Mouse (Mus musculus): Measurements from ENCODE around the gene Chpt1. TPM values are rescaled to one million over a fixed set of nuclear protein-coding genes. Genes with fewer than 3 reads are reported as not detected.
"Not testable (repeated sequence)": the region's sequence is repeated elsewhere in the genome, so short reads cannot be mapped to it uniquely, and the experiment has no call there.

Chpt1 gene
- polyA plus RNA-seq, 1 experiment from 2014 or later: 32.8 TPM

DNA sequence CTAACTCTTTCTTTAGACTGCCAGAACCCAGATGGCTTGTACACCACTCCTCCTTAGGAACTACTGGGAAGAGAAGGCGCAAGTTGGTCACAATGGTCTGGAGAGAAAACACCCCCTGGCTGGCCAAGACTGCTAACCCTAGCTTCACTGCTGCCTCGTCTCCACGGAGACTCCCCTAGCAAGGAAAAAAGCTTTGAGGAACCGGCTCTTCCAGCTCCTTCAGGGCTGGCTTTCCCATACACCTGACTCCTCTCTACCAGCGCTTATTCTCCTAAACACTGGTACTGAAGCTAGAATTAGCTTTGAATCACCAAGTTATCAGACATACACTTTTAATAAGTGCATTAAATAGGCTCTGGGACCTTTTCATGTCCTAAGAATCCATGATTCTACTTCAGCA, 3.9 kb downstream of the Chpt1 start:
- H3K4me2 ChIP-seq (replicated peaks; ENCODE audit: low read depth, low read length): no peak overlapping the region

DNA sequence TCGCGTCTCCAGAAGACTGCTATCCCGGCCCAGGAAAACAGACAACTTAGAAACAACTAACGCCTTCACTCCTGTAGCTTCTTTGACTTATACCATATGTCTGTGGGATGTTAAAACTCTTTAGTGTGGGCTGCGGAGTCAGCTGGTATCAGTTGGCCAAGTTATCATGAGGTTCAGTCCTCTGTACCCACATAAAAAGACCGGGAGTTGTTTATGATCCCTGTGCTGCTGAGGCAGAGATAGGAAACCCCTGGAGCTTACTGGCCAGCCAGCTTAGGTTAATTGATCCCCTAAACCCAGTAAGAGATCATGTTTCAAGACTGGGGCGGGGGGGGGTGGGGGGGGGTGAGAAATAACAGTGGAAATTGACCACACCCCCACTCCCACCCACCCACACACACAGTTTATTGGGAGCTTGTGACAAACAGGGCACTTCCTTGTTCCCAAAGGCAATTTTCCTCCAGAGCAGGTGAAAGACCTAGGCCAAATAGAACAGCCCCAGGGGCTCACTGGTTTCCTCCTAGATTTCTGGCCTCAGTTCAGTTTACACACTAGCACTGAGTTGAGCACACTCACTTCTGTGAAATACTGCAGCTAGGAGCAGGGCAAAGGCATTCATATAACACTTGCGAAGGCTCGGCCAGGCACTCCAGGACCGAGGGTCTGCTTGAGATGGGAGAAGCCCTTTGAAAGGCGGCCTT, 6.9 kb downstream of the Chpt1 start:
- no peaks in the 10 kb centered on the region for H3K9me3 ChIP-seq (ENCODE audit: low read length)
- no peaks in the 10 kb centered on the region for H3K36me3 ChIP-seq (ENCODE audit: insufficient read depth, low read length)
- H3K4me1 ChIP-seq (ENCODE audit: insufficient read depth, low read length): peaks cover 47% of the 10 kb centered on the region
- H3K9ac ChIP-seq (replicated peaks; ENCODE audit: low read length): no peak overlapping the region
- H3K4me3 ChIP-seq (ENCODE audit: low read length): no peak overlapping the region
- H3K4me2 ChIP-seq (replicated peaks; ENCODE audit: low read depth, low read length): peak overlapping the region; percentile 26; the same call in 1 of the 2 replicates
- WGBS: 22% methylated on average over 11 of the region's 11 CpGs
- no peaks in the 10 kb centered on the region for H3K27me3 ChIP-seq (ENCODE audit: insufficient read depth, low read length)
- peak overlapping the region; percentile 67 for H3K27ac ChIP-seq (ENCODE audit: low read length)
- peak; percentile 19; the same call in 1 of the 2 replicates for ATAC-seq (ENCODE audit: low FRiP score, low TSS enrichment)

More for the DNA sequence above, 3.9 kb downstream of the Chpt1 start:
- no peak overlapping the region for H3K4me3 ChIP-seq (ENCODE audit: low read length)
- H3K27ac ChIP-seq (ENCODE audit: low read length): no peak overlapping the region
- WGBS: 64% methylated on average over 5 of the region's 5 CpGs
- no peaks in the 10 kb centered on the region for H3K36me3 ChIP-seq (ENCODE audit: insufficient read depth, low read length)
- H3K9ac ChIP-seq (replicated peaks; ENCODE audit: low read length): no peak overlapping the region
- no peaks in the 10 kb centered on the region for H3K9me3 ChIP-seq (ENCODE audit: low read length)
- ATAC-seq (ENCODE audit: low FRiP score, low TSS enrichment): no peak
- no peaks in the 10 kb centered on the region for H3K27me3 ChIP-seq (ENCODE audit: insufficient read depth, low read length)
- H3K4me1 ChIP-seq (ENCODE audit: insufficient read depth, low read length): peaks cover 61% of the 10 kb centered on the region

DNA sequence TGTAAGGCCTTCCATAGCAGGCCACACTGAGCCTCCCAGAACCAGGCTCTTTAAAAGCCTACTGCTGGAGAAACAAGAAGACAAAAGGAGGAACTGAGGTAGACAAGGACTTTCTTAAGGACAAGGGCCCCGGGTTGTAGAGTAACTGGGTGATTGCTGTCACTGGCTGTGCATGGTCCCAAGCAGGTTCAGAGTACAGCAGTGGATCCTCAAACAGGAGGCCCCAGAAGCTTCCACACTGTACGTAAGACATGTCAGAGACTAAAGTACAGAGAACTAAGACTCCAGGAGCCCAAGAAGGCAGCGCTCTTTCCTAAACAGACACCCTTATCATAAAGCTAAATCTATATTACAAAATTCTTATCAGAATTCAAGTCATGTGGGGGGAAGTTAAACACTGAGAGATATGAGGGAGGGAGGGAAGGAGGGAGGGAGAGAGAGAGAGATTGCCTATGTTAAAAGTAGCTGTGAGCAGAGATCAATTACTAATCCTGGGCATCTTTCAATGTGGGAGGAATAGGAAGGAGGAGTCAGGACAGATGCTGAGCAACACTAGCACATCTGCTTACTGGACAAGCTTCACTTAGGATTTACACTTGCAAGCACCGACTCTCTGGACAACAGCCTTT, 8.8 kb downstream of the Chpt1 start:
- H3K4me1 ChIP-seq (ENCODE audit: insufficient read depth, low read length): peaks cover 28% of the 10 kb centered on the region

DNA sequence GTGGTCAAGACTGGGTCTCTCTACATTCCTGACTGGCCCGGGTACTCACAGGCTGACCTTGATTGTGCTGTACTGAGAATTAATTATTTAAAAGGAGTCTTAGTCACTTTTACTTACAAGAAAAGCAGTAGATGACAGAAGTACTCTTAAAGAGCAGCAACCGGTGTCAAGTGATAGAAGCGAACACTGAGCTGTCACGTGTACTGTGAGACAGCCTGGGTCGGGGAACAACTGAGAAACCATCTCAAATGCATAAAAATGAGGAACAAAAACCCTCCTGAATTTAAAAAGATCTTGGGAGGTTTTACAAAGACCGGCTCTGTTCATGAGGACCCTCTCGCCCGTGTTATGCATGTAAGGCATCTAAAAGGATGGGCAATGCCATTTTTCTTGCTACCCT, 11.2 kb downstream of the Chpt1 start:
- Histone ChIP-seq H3K36me3 (ENCODE audit: insufficient read depth, low read length) (peaks cover 2% of the 10 kb centered on the region; the same call in 1 of the 2 replicates), H3K4me2 (replicated peaks; ENCODE audit: low read depth, low read length) (no peak overlapping the region), H3K27ac (ENCODE audit: low read length) (no peak overlapping the region), H3K4me3 (ENCODE audit: low read length) (no peak overlapping the region), H3K9me3 (ENCODE audit: low read length) (no peaks in the 10 kb centered on the region), H3K9ac (replicated peaks; ENCODE audit: low read length) (no peak overlapping the region), H3K27me3 (ENCODE audit: insufficient read depth, low read length) (no peaks in the 10 kb centered on the region), H3K4me1 (ENCODE audit: insufficient read depth, low read length) (peaks cover 24% of the 10 kb centered on the region)
- WGBS: 55% methylated on average over 8 of the region's 8 CpGs
- ATAC-seq (ENCODE audit: low FRiP score, low TSS enrichment): no peak

More for the DNA sequence above, 8.8 kb downstream of the Chpt1 start:
- ATAC-seq (ENCODE audit: low FRiP score, low TSS enrichment): no peak; the same call in 1 of the 2 replicates
- Histone ChIP-seq H3K27ac (ENCODE audit: low read length) (no peak overlapping the region), H3K9ac (replicated peaks; ENCODE audit: low read length) (no peak overlapping the region), H3K36me3 (ENCODE audit: insufficient read depth, low read length) (no peaks in the 10 kb centered on the region), H3K4me3 (ENCODE audit: low read length) (no peak overlapping the region), H3K4me2 (replicated peaks; ENCODE audit: low read depth, low read length) (no peak overlapping the region), H3K9me3 (ENCODE audit: low read length) (no peaks in the 10 kb centered on the region), H3K27me3 (ENCODE audit: insufficient read depth, low read length) (no peaks in the 10 kb centered on the region)
- WGBS: 70% methylated on average over 4 of the region's 4 CpGs

DNA sequence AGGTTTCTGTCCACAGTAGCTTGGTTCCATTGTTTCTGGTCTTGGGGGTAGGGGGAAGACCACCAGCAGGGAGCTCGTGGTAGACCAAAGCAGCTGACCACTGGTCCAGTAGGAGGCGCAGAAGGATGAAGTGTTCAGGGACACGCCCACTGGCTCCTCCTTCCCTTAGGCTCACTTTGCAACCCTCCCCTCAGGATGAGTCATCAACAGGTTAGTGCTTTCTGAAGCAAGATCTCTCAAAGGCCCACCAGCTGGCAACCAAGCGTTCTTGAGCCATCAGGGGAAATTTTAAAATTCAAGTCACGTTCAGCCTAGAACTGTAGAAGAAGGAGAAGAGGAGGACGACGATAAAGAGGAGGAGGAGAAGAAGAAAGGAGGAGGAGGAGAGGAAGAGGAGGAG, 12.2 kb downstream of the Chpt1 start:
- Histone ChIP-seq H3K4me1 (ENCODE audit: insufficient read depth, low read length) (peaks cover 16% of the 10 kb centered on the region), H3K4me3 (ENCODE audit: low read length) (no peak overlapping the region), H3K27ac (ENCODE audit: low read length) (no peak overlapping the region), H3K4me2 (replicated peaks; ENCODE audit: low read depth, low read length) (no peak overlapping the region), H3K9me3 (ENCODE audit: low read length) (no peaks in the 10 kb centered on the region), H3K27me3 (ENCODE audit: insufficient read depth, low read length) (no peaks in the 10 kb centered on the region), H3K9ac (replicated peaks; ENCODE audit: low read length) (no peak overlapping the region), H3K36me3 (ENCODE audit: insufficient read depth, low read length) (peaks cover 2% of the 10 kb centered on the region; the same call in 1 of the 2 replicates)
- no peak for ATAC-seq (ENCODE audit: low FRiP score, low TSS enrichment)
- WGBS: 68% methylated on average over 7 of the region's 7 CpGs

DNA sequence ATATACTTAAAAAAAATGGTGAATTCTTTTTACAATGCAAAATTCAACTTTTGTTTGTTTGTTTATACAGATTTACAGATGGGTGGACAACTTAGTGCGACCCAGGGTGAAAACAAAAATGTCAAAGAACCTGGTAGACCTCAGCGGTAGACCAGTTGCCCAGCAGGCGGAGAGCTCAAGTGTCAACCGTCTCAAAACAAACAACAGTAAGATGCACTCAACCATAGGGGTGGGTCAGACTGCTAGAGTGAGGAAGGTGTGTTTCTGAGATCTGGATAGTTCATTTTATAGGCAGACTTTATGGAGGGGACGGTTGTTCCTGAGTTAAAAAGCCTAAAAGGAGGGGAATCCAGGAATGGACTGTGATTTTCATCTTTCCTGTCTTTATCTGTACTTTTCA, 15.2 kb downstream of the Chpt1 start:
- peak; percentile 51; the same call in 1 of the 2 replicates for ATAC-seq (ENCODE audit: low FRiP score, low TSS enrichment)
- H3K9ac ChIP-seq (replicated peaks; ENCODE audit: low read length): no peak overlapping the region
- H3K4me3 ChIP-seq (ENCODE audit: low read length): no peak overlapping the region
- H3K27ac ChIP-seq (ENCODE audit: low read length): no peak overlapping the region
- WGBS: 64% methylated on average over 5 of the region's 5 CpGs
- H3K36me3 ChIP-seq (ENCODE audit: insufficient read depth, low read length): peaks cover 17% of the 10 kb centered on the region
- no peaks in the 10 kb centered on the region for H3K27me3 ChIP-seq (ENCODE audit: insufficient read depth, low read length)
- peaks cover 4% of the 10 kb centered on the region; the same call in 1 of the 2 replicates for H3K4me1 ChIP-seq (ENCODE audit: insufficient read depth, low read length)
- no peaks in the 10 kb centered on the region for H3K9me3 ChIP-seq (ENCODE audit: low read length)
- no peak overlapping the region for H3K4me2 ChIP-seq (replicated peaks; ENCODE audit: low read depth, low read length)

DNA sequence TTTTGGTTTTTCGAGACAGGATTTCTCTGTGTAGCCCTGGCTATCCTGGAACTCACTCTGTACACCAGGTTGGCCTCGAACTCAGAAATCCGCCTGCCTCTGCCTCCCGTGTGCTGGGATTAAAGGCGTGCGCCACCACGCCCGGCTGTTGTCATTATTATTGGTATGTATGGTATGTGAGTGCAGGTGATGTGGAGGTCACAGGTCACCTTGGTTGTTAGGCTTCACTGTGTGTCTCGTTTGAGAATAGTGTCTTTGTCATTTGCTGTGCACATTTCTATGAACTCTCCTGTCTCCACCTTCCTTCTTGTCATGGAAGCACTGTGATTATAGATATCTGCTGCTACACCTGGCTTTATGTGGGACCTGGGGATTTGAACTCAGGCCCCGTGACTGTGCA, 21.0 kb downstream of the Chpt1 start:
- H3K4me3 ChIP-seq (ENCODE audit: low read length); H3K4me1 ChIP-seq (ENCODE audit: insufficient read depth, low read length); H3K4me2 ChIP-seq (replicated peaks; ENCODE audit: low read depth, low read length); H3K27me3 ChIP-seq (ENCODE audit: insufficient read depth, low read length); ATAC-seq (ENCODE audit: low FRiP score, low TSS enrichment); H3K27ac ChIP-seq (ENCODE audit: low read length); H3K9me3 ChIP-seq (ENCODE audit: low read length); H3K9ac ChIP-seq (replicated peaks; ENCODE audit: low read length): not testable (repeated sequence)
- 91% methylated on average over 10 of the region's 10 CpGs for WGBS
- peaks cover 15% of the 10 kb centered on the region for H3K36me3 ChIP-seq (ENCODE audit: insufficient read depth, low read length)

DNA sequence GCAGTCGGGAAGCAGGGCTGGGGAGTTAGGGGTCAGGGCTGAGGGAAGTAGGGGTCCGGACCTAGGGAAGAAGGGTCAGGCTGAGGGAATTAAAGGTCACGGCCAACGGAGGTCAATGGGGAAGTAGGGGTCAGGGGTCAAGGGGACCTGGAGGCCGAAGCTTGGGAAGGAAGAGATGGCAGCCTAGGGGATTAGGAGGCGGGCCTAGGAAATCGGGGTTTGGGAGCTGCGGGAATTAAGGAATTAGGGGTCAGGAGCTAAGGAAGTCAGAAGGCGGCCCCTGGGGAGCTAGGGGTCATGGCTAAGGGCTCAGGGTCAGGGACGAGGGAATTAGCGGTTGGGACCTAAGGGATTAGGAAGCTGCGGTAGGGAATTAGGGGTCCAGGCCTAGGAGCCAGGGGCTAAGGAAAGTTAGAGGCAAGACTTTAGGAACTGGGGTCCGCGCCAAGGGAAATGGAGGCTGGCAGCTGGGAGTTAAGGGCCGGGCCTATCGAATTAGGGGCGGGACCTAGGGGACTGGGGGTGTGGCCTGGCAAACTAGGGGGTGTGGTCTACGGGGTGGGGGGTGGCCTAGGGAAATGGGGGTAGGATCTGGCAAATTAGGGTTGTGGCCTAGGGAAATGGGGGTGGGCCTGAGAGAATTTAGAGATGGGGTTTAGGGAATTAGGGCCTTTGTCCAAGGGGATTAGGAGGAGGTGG, 43.6 kb downstream of the Chpt1 start:
- Histone ChIP-seq H3K27me3 (ENCODE audit: insufficient read depth, low read length) (no peaks in the 10 kb centered on the region), H3K36me3 (ENCODE audit: insufficient read depth, low read length) (0 out of 2 replicates have a peak, but pooled peaks cover 2% of the 10 kb centered on the region), H3K4me2 (replicated peaks; ENCODE audit: low read depth, low read length) (no peak overlapping the region), H3K27ac (ENCODE audit: low read length) (no peak overlapping the region), H3K4me1 (ENCODE audit: insufficient read depth, low read length) (no peaks in the 10 kb centered on the region), H3K9me3 (ENCODE audit: low read length) (no peaks in the 10 kb centered on the region; the same call in 1 of the 2 replicates), H3K9ac (replicated peaks; ENCODE audit: low read length) (no peak overlapping the region), H3K4me3 (ENCODE audit: low read length) (no peak overlapping the region)
- no peak for ATAC-seq (ENCODE audit: low FRiP score, low TSS enrichment)
- WGBS: 81% methylated on average over 18 of the region's 18 CpGs

DNA sequence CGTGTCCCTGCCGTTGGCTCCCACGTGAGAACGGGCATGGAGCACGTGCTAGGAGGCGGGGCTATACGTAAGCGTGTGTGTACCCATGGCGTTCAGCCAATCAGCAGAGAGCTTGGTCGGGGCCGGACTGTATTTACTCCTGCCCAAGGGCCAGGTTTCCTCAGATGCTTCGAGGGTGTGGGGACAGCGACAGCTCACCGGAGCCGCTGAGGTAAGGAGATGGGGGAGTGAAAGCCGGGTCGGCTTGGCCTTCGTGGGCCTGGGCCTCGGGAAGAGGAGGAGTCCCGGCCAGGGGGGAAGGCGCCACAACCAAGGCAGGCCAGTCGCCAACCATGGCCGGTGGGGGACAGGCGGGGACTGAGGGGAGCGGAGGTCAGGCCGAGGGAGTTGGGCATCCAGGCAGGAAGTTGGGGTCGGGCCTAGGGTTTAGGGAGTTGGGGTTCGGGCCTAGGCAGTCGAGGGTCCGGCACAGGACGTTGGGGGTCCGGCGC, 44.3 kb downstream of the Chpt1 start, which contains the start of gene Sycp3:
Gene Sycp3, plus strand, starts transcription at position 68 of the 491 bp plus-strand sequence.
- ATAC-seq (ENCODE audit: low FRiP score, low TSS enrichment): peak; percentile 58; the same call in 1 of the 2 replicates

More for the DNA sequence above, 44.3 kb downstream of the Chpt1 start, which contains the start of gene Sycp3:
- H3K9ac ChIP-seq (replicated peaks; ENCODE audit: low read length): no peak within 1 kb of the TSS
- H3K4me2 ChIP-seq (replicated peaks; ENCODE audit: low read depth, low read length): no peak within 1 kb of the TSS
- no peak within 1 kb of the TSS for H3K4me3 ChIP-seq (ENCODE audit: low read length)
- H3K9me3 ChIP-seq (ENCODE audit: low read length): no peaks in the 10 kb centered on the region; the same call in 1 of the 2 replicates
- no peaks in the 10 kb centered on the region for H3K27me3 ChIP-seq (ENCODE audit: insufficient read depth, low read length)
- no peaks in the 10 kb centered on the region for H3K4me1 ChIP-seq (ENCODE audit: insufficient read depth, low read length)
- H3K36me3 ChIP-seq (ENCODE audit: insufficient read depth, low read length): 0 out of 2 replicates have a peak, but pooled peaks cover under 1% of the 10 kb centered on the region
- no peak within 1 kb of the TSS for H3K27ac ChIP-seq (ENCODE audit: low read length)
- 87% methylated on average over 33 of the region's 33 CpGs for WGBS

Data from kidney, embryonic 16.5 days (tissue).